Mouse (Mus musculus) mesoderm, embryonic 11.5 days (tissue): ENCODE results near the gene Stk39.
A peak's percentile ranks its signal among the peaks of the same experiment; 100 is the strongest.

Experiments used
- DNase-seq: peaks from one replicate; pipeline ENCODE4 v3.0.0-alpha.2; 2012; ENCODE audit warnings: low read depth, low spot score

The Stk39 gene

GRCm38 (mm10) chr2:68382394-68383059 lies 89.5 kb downstream of the Stk39 start:
- no peak for DNase-seq

DNA sequence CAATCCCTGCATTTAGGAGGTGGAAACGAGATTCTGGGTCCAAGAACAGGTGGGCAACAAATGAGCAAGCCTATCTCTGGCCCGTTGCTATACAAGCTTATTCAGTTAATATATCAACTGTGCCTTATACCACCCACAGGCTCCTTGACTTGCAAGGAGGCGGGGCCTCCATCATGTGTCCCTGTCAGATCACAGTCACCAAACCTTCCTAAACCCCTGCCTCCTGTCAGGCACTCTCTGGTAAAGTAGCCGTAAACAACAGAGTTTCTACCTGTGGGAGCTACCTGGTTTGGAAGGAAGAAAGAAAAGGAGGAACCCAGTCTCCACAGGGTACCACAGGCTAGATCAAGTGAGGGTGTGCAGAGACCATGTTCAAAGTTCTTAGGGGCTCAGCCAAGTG lies 90.2 kb downstream of the Stk39 start:
- no peak for DNase-seq

DNA sequence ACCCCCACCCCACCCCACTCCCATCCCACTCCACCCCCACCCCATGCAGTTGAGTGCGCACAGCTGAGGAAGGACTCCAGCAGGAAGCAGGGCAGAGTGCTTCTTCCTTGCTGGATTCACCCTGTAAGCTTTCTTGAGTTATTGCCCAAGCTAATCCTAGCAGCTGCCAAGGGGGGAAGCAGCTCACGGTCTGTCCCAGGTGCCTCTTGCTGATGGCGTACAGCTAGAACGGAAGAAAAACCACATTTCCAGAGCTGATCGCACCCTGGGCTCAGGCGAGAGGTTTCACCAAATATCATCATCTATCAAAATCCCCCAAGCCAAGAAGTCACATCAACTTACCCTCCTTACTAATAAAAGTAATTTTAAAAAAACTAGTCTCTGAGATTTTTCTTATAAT lies 90.9 kb downstream of the Stk39 start:
- DNase-seq, result peak; percentile 49

GRCm38 (mm10) chr2:68379631-68380030 lies 92.4 kb downstream of the Stk39 start:
- DNase-seq, result no peak

DNA sequence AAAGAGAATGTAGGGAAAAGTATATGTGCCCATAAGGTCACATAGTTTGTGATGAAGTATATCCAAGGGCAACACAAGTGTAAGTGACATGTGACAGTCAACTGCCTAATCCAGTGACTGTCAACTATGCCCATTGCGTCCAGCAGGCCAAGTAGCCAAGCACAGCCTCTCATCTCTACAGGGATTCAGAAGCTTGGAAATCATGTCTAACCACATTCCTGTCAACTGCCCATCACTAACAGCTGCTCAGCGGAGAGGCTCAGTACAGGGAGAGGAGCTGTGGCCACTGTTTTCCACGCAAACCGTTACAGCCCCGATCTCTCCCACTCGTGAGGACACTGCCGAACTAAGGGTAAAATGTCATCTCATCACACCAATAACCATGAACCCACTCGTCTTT lies 93.7 kb downstream of the Stk39 start:
- no peak for DNase-seq

GRCm38 (mm10) chr2:68377251-68377681 lies 94.8 kb downstream of the Stk39 start:
- no peak for DNase-seq

- DNase-seq, result no peak
Observed at GRCm38 (mm10) chr2:68376660-68377059, 95.4 kb downstream of the Stk39 start.

DNA sequence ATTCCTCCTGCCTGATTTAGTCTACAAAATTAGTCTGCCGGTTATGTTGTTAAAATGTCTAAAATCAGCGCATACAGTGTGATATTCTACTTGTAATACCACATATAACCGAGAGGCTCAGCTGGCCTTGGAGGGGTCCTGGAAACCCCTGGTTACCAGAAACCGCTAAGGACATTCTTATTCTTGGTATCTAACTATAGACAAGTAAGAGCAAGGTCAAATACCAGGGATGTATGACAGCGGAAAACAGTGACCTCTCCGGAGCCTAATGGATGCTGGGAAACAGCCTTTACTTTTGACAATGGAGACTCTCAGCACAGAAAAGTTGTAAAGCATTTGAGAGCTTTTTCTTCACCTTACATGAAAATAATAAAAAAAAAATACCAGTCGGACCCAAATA lies 97.9 kb downstream of the Stk39 start:
- DNase-seq, result no peak

- no peak for DNase-seq
Observed at GRCm38 (mm10) chr2:68371912-68372311, 100.2 kb downstream of the Stk39 start.

GRCm38 (mm10) chr2:68370326-68370725 lies 101.7 kb downstream of the Stk39 start:
- no peak for DNase-seq

GRCm38 (mm10) chr2:68369080-68369479 lies 103.0 kb downstream of the Stk39 start:
- no peak for DNase-seq

DNA sequence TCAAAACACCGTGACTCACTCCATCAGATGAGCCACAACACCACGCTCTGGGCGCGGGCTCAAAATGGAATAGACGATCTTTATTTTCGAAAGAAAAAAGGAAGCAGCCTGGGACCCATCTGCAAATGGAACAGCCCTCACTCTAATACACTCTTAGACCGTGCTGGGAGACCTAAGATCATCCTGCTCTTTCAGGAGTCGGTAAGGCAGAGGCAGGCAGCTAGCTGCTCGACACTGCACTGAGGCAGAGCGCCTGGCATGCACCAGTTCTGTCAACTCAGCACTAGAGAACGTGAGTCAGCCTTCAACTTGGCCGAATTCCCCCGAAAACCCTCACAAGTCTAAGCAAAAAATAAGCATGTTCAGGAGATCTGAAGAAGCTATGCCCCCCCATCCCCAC lies 104.1 kb downstream of the Stk39 start:
- DNase-seq, result no peak

- peak; percentile 63 for DNase-seq
Observed at GRCm38 (mm10) chr2:68366897-68367193, 105.2 kb downstream of the Stk39 start.

DNA sequence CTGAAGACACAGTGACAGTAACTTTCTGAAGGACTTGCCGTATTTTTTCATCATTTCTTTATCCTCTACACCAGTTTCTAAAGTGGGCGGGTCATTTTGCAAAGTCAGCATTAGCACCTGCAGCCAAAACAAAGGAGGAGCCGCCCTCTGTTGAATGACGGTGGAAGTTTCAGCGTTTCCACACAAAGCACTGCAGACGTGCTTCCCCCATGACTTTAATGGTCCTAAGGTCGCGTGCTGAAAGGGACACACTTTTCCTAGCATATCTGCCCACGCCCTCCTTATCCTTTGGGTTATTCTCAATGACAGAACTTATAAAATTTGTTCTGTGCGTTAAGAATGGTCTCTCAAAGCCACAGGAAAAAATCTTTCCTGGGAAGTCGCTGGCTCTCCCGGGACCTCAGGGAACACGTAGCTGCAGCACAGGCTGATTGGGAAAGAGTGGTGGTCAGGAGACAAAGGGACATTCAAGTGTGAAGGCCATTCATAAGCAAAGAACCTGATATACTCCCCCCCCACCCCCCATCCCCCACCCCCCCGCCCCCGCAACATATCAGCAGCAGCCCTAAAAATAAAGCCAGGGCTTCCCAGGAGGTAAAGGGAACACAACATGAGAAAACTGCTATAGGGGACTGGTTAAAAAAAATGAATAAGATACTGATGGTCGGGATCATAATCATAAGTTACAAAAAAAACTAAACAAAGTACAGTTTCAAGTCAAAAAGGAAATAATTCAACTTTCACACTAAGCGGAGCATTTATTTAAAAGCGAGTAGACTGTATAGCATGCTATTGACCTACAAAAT lies 105.8 kb downstream of the Stk39 start:
- DNase-seq, result peak; percentile 60

DNA sequence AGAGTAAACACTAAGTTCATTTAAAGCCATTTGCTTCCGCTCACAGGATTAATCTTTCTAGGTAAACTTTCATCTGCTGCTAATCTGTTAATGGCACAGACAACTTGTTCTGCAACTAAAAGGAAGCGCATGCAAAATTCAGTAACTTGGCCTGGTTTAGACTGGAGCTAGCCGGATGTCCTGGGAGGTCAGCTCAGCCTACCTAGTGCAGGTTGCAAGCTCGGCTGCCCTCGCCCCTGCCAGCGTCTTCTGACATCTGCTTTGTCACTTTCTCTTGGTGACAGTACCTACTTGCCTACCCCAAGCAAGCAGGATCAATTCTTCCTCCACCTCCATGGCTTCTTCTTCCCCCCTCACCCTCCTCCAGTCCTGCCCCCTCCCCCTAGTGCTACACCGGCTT lies 106.6 kb downstream of the Stk39 start:
- DNase-seq, result no peak

DNA sequence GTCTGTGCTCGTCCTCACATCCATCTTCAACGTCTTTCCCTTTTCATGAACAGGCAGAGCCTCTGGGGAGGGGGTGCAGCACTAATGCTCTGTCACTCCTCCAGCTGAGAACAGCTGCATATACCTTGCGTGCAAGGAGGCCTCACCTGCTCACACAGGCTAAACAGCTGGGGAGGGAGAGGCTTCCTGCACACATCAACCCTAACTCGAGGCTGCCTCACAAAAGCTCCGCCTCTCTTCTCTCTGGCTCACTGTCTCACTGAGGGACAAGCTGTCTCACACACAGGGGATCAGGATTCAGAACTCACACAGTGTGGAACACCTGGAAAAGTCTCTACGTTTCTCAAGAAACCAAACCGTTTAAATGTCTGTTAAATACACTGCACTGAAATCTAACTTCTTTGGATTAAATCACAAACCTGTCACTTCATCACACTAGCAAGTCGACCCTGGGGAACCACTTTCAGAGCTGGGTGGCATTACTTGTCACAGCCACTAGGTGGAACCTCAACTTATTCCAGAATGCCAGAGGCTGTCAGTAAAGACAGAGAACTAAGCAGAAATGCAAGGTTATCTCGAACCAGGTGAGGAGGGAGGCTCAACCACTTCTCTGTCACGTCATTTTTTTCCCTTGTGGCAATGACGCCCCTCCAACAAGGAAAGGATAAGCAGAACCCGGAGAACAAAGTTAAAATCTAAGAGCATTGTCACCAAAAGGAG lies 107.7 kb downstream of the Stk39 start:
- peak; percentile 54 for DNase-seq

DNA sequence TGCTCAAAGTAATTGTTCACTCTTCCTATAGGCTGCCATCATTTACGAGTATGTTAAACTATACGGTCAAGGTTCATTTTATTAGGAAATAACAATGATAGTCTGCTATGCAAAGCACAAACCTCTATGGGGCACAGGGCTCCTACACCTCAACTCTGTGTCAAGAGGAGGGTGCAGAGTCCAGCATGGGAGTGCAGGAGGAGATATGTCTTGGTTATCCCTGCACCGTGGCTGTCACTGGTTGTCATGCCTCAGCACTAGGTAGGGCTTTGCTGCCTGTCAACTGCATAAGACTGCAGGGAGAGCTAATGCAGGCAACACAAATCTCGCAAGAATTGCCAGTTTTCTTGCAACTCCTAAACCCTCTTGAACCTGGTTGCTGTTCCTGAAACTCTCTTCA lies 108.9 kb downstream of the Stk39 start:
- no peak for DNase-seq

- DNase-seq, result no peak
Observed at GRCm38 (mm10) chr2:68361701-68362100, 110.4 kb downstream of the Stk39 start.

- DNase-seq, result peak; percentile 79
Observed at GRCm38 (mm10) chr2:68350621-68351020, 121.4 kb downstream of the Stk39 start.

GRCm38 (mm10) chr2:68349593-68350383 lies 122.3 kb downstream of the Stk39 start:
- DNase-seq, result peak; percentile 87

GRCm38 (mm10) chr2:68348966-68349365 lies 123.1 kb downstream of the Stk39 start:
- no peak for DNase-seq
